Mouse (Mus musculus): ENCODE results near the gene Cln6. TPM values are rescaled to one million over a fixed set of nuclear protein-coding genes. Genes with fewer than 3 reads are reported as not detected.
A peak's percentile ranks its signal among the peaks of the same experiment; 100 is the strongest.
"Not testable (repeated sequence)": the region's sequence is repeated elsewhere in the genome, so short reads cannot be mapped to it uniquely, and the experiment has no call there.

Gene Cln6
- 25.9 TPM for polyA plus RNA-seq (2012; fragmentation: generic; extraction: Trizol)

DNA sequence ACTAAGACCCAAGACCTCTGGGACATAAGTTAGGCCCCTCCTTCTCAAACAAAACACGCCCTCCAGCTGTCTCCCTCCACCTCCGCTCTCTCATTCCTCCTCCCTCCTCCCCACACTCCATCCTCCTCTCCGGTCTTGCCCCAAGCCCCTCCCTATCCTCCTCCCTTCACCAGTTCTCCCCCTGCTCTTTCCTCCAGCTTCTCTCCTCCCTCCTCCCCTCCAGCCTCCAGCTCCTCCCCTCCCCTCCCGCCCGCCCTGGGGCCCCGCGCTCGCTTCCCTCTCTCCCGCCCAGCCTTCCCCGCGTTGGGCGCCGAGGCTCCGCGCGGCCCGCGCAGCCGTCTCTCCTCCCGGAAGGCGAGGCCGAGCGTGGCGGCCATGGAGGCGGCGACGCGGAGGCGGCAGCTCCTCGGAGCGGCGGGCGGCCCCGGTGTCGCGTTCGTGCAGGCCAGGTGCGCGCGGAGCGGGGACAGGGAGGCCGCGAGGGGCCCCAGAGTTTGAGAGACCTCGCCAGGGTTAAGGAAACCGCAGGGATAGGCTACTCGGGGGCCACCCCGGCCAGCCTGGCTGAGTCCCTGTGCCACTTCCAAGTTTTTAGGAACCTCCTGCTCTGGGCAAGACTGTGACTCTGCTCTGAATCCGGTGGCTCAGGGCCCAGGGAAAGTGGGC is at the start of gene Cln6:
Gene Cln6 (plus strand): TSS at position 280 of the 666 bp plus-strand sequence.
- Histone ChIP-seq H3K4me3 (peak within 1 kb of the TSS; percentile 35), H3K36me3 (ENCODE audit: control insufficient read depth, insufficient read depth) (no peaks in the 10 kb centered on the region), H3ac (ENCODE audit: control insufficient read depth, insufficient read length) (peak within 1 kb of the TSS; percentile 76), H3K4me2 (ENCODE audit: low read depth) (peak within 1 kb of the TSS; percentile 87), H3K27me3 (ENCODE audit: control insufficient read depth, insufficient read depth, insufficient read length) (no peaks in the 10 kb centered on the region), H3K79me2 (ENCODE audit: control insufficient read depth, insufficient read depth) (no peaks in the 10 kb centered on the region)
- TF ChIP-seq POLR2A (IDR thresholded peaks at IDR 0.05; ENCODE audit: insufficient read length, low read depth) (peak; percentile 67), MYOG (IDR thresholded peaks at IDR 0.05; ENCODE audit: control insufficient read depth in 1 of 3, insufficient read depth in 1 of 3, insufficient read length in 2 of 3, low read depth in 2 of 3) (peak in 1 of 3 experiments; percentile 58), CEBPB (IDR thresholded peaks at IDR 0.05; ENCODE audit: insufficient read depth, poor library complexity, severe bottlenecking) (no peak), MYOD1 (IDR thresholded peaks at IDR 0.05; ENCODE audit: control insufficient read depth in 1 of 3, insufficient read length in 2 of 3, low read depth in 2 of 3) (peak in 2 of 3 experiments; percentile 23 to 65), E2F4 (IDR thresholded peaks at IDR 0.05; ENCODE audit: insufficient read depth) (no peak), REST (IDR thresholded peaks at IDR 0.05; ENCODE audit: insufficient read depth, insufficient read length) (no peak), SRF (IDR thresholded peaks at IDR 0.05; ENCODE audit: control insufficient read depth, insufficient read length, low read depth) (no peak), USF1 (IDR thresholded peaks at IDR 0.05; ENCODE audit: low read depth) (no peak), MAX (IDR thresholded peaks at IDR 0.05; ENCODE audit: low read depth) (no peak), POLR2AphosphoS2 (IDR thresholded peaks at IDR 0.05; ENCODE audit: insufficient read length, low read depth) (no peak)

- no peak overlapping the region for H3K4me2 ChIP-seq (ENCODE audit: low read depth)
- peaks cover 31% of the 10 kb centered on the region for H3K79me2 ChIP-seq (ENCODE audit: control insufficient read depth, insufficient read depth)
- no peaks in the 10 kb centered on the region for H3K27me3 ChIP-seq (ENCODE audit: control insufficient read depth, insufficient read depth, insufficient read length)
- no peak overlapping the region for H3K4me3 ChIP-seq
- TF ChIP-seq TCF3 (IDR thresholded peaks at IDR 0.05; ENCODE audit: insufficient read length, low read depth) (no peak), USF1 (IDR thresholded peaks at IDR 0.05; ENCODE audit: low read depth) (no peak), CEBPB (IDR thresholded peaks at IDR 0.05; ENCODE audit: insufficient read depth, poor library complexity, severe bottlenecking) (no peak), POLR2AphosphoS2 (IDR thresholded peaks at IDR 0.05; ENCODE audit: insufficient read length, low read depth) (no peak), MYOD1 (IDR thresholded peaks at IDR 0.05; ENCODE audit: control insufficient read depth in 1 of 3, insufficient read length in 2 of 3, low read depth in 2 of 3) (no peak)
- no peak overlapping the region for H3ac ChIP-seq (ENCODE audit: control insufficient read depth, insufficient read length)
- peaks cover 11% of the 10 kb centered on the region for H3K36me3 ChIP-seq (ENCODE audit: control insufficient read depth, insufficient read depth)
These were observed 48.7 kb upstream of the Cln6 start for GRCm38 (mm10) chr9:62789856-62790255.

- H3K4me3 ChIP-seq; H3ac ChIP-seq (ENCODE audit: control insufficient read depth, insufficient read length); H3K4me2 ChIP-seq (ENCODE audit: low read depth); H3K27me3 ChIP-seq (ENCODE audit: control insufficient read depth, insufficient read depth, insufficient read length): not testable (repeated sequence)
- Histone ChIP-seq H3K36me3 (ENCODE audit: control insufficient read depth, insufficient read depth) (peaks cover 50% of the 10 kb centered on the region), H3K79me2 (ENCODE audit: control insufficient read depth, insufficient read depth) (peaks cover 89% of the 10 kb centered on the region)
These were observed 39.4 kb upstream of the Cln6 start for GRCm38 (mm10) chr9:62799218-62799617.

DNA sequence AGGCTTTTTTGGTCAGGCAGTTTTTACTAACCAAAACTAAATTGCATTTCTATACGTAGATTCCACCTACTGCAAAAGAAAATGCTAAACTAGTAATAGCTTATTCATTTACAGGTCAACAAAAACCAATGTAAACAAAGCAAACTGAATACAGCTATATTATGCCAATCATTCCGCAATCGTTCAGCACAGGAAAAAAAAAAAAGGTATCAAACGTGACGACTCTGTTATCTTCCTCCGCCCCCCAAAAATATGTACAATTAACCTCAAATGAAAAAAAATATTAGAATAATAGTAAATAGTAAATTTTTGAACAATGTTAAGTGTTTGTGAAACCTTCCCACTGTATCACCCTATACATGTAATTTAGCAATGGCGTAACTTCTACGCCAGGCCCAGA is 28.5 kb upstream of the Cln6 start:
- Histone ChIP-seq H3K4me3 (peak overlapping the region; percentile 90), H3K4me2 (ENCODE audit: low read depth) (peak overlapping the region; percentile 88), H3K79me2 (ENCODE audit: control insufficient read depth, insufficient read depth) (peaks cover 61% of the 10 kb centered on the region), H3K27me3 (ENCODE audit: control insufficient read depth, insufficient read depth, insufficient read length) (no peaks in the 10 kb centered on the region), H3ac (ENCODE audit: control insufficient read depth, insufficient read length) (peak overlapping the region; percentile 99), H3K36me3 (ENCODE audit: control insufficient read depth, insufficient read depth) (no peaks in the 10 kb centered on the region)
- TF ChIP-seq TCF12 (IDR thresholded peaks at IDR 0.05; ENCODE audit: insufficient read depth, poor library complexity, severe bottlenecking), result no peak

GRCm38 (mm10) chr9:62810543-62811515 is 27.8 kb upstream of the Cln6 start:
- peaks cover 54% of the 10 kb centered on the region for H3K79me2 ChIP-seq (ENCODE audit: control insufficient read depth, insufficient read depth)
- TF ChIP-seq USF1 (IDR thresholded peaks at IDR 0.05; ENCODE audit: low read depth), result no peak
- TF ChIP-seq POLR2AphosphoS2 (IDR thresholded peaks at IDR 0.05; ENCODE audit: insufficient read length, low read depth), result peak; percentile 57
- peak in 1 of 3 experiments; percentile 2 for TF ChIP-seq MYOD1 (IDR thresholded peaks at IDR 0.05; ENCODE audit: control insufficient read depth in 1 of 3, insufficient read length in 2 of 3, low read depth in 2 of 3)
- peak; percentile 38 for TF ChIP-seq POLR2A (IDR thresholded peaks at IDR 0.05; ENCODE audit: insufficient read length, low read depth)
- no peaks in the 10 kb centered on the region for H3K27me3 ChIP-seq (ENCODE audit: control insufficient read depth, insufficient read depth, insufficient read length)
- peak overlapping the region; percentile 99 for H3ac ChIP-seq (ENCODE audit: control insufficient read depth, insufficient read length)
- no peaks in the 10 kb centered on the region for H3K36me3 ChIP-seq (ENCODE audit: control insufficient read depth, insufficient read depth)
- H3K4me3 ChIP-seq, result peak overlapping the region; percentile 90
- peak overlapping the region; percentile 88 for H3K4me2 ChIP-seq (ENCODE audit: low read depth)

All from myocyte (in vitro differentiated cells).